Mouse (Mus musculus): ENCODE data around the gene Dnajb6.
"Not testable (repeated sequence)": the region's sequence is repeated elsewhere in the genome, so short reads cannot be mapped to it uniquely, and the experiment has no call there.

Gene Dnajb6

DNA sequence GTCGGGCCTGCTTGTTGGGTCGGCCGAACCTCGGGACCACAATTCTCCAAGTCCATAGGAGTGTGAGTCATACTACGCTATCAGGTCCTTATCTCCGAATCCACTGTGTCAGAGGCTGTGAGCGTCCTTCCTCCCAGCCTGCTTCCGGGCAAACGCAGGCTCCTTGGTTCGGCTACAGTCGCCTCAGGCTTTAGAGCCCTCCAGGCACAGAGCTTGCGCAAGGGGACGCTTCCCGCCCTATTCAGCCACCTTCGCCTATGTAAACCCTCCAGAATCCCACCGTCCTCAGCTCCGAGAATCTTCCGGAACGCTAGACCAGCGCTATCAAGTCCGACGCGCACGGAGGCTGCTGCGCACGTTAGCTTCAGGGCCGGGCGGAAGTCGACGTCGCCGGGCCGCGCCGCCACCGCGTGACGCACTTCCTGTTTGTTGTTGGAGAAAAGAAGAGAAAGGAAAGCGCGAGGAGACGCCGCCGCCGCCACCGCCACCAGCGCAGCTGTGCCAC lies at the start of gene Dnajb6, which contains the start of gene Gm5129:
Gene Dnajb6 (plus strand): TSS at position 132 of the 505 bp plus-strand sequence.
Gene Gm5129 (minus strand): TSS at position 380 of the 505 bp plus-strand sequence.
- peak; percentile 98 to 99 for DNase-seq (ENCODE audit: low spot score in 2 of 2)

DNA sequence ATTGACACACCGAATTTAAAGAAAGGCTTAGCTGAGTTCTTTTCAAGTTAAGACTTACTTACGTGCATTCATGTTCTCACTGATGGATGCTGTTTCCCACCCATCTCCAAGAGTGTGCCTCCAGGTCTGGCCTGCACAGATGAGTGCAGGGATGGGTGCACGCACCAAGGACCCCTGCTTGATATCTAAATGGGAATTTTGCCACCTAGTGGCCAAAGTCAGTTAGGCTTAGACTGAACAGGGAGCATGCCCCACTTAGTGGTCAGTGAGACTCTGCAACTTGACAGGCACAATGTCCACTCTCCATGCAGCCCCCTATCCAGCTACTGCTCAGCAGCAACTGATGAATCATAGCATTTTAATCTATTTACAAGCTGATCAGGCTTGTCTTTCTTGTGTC lies 47.8 kb upstream of the Dnajb6 start:
- no peak for DNase-seq (ENCODE audit: low spot score in 2 of 2)

DNA sequence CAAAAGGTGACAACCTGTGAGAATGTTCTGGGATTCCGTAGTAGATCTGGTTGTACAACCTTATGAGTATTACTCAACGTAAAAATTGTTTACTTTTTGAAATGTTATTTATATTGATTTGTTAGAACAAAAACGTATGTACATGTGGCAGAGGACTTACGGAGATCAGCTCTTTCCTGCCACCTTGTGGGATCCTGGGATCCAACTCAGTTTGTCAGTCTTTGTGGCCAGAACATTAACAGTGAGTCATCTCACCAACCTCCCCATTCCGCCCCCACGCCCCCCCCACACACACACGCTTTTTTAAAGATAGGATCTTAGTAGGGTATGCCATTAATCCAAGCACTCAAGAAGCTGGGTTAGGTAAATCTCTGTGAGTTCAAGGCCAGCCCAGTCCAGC lies 47.1 kb upstream of the Dnajb6 start:
- no peak for DNase-seq (ENCODE audit: low spot score in 2 of 2)

DNA sequence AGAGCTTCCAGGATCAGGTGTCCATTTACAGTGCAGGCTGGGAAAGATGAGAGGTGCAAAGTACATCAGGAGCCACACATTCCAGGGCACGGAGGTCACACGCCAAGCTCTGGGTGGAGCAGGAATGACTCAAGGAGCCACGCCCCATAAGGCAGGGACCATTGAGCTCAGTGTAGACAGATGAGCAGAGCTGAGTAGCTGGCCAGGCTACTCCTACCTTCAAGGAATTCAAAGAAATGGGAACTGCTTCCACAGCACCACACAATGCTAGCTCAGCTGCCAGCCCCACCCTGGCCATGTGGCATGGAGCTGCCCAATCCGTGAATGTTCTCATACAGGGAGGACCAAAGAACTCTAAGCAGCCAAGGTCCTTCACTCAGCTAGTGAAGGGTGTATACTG lies 37.0 kb upstream of the Dnajb6 start:
- no peak for DNase-seq (ENCODE audit: low spot score in 2 of 2)

DNA sequence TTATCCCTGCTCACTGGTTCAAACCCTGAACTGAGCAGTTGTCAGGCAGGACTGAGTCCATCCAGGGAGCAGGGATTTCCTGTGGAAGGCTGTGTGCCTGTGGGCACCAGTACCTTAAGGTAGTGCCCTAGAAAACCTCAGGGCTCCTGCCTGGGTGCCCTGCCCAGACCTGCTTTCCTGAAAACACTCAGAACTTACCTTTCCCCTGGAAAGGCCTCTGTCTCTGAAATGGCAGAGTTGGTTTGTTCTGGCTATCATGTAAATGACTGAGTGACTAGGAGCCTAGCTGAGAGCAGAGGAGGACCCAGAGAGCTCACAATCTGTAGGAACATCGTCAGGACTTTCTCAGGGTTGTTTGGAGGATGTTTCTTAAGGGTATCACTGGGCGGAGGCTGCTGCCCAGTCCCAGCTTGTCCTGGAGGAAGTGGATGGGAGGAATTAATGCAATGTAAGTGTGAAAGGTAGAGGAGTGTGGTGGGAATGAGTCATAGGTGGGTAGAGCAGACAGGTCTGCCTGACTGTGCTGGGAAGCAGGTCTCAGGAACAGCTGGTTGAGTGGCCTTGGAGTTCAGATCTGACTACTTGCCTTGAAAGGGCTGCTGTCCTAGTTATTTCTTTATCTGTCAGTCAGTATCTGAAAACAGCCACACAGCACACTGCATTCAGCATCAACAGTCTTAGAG lies 35.8 kb upstream of the Dnajb6 start:
- peak in 1 of 2 experiments; percentile 13 for DNase-seq (ENCODE audit: low spot score in 2 of 2)

DNA sequence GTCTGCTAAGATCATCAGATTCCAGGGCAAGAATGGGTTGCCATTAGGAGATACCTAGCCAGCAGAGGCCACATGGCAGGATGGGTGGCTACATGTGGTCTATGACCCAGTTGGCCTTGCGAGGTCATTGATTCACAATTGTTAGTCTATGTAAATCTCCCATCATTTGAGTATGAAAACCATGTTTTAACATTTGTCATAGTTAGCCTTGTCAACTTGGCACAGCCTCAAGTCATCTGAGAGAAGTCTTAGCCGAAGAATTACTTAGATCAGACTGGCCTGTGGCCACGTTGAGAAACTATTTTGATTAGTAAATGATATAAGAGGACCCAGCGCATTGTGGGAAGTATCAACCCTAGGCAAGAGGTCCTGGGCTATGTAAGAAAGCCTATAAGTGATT lies 28.2 kb upstream of the Dnajb6 start:
- DNase-seq (ENCODE audit: low spot score in 2 of 2): no peak

DNA sequence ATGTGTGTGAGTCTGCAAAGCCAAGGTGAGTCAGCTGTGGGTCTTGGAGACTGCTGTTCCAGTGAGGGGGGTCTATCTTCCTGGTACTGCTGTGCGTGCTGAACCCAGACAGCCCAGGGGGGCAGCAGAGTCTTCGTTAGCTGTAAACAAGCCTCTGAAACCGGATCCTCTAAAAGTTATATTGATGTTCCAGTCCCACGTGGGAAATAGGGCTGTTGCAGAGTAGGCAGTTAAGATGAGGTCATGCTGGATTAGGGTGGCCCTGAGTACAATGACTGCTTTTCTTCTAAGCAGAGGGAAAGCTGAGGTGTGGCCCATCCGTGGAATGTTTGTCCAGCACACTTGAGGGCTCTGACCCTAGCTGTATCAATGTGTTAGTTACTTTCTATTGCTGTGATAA lies 27.2 kb upstream of the Dnajb6 start:
- DNase-seq (ENCODE audit: low spot score in 2 of 2): no peak

DNA sequence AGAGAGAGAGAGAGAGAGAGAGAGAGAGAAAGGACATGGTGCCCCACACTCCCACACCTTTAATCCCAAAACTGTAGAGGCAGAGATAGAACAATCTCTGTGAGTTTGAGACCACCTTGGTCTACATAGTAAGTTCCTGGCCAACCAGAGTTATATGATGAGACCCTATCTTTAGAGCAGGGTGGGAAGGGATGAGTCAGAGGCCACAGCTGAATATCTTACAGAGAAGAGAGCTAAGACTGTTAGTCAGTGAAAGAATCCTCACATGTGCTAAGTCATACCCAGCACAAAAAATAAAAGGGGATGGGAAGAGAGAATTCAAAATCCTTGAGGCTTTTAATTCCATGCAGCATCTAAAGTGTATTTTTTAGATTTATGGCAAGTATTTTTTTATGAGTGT lies 23.9 kb upstream of the Dnajb6 start:
- no peak for DNase-seq (ENCODE audit: low spot score in 2 of 2)

DNA sequence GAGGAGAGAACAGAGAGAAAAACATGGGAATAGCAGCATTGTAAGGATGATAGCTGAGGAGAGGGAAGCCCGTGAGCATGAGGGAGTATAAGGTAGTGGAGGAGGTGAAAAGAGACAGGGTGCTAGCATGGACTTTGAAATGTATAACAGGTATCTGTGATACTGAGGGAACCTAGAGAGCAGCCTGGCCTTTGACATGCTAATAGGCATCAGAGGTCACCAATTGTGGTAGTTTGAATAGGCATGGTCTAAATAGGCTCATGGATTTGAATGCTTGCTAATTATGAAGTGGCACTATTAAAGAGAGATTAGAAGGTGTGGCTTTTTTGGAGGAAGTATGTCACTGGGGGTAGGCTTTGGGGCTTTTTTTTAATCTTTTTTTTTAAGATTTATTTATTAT lies 22.6 kb upstream of the Dnajb6 start:
- no peak for DNase-seq (ENCODE audit: low spot score in 2 of 2)

DNA sequence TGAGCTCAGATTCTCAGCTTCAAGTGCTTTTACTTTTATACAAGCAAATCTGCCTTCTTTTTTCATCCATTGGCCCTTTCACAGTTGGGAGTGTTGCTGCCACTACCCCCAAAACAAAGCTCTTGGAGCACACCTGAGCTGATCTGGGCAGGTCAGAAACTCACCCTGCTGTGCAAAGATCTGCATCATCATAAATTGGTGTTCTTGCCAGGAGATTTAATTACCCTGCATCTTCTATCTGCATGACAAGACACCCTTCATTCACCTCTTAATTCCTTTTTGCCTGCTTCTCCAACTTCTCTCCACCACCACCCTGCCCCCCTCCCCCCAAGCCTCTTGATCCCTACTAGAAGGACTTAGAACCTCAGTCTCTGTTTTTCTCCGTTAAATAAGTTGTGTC lies 14.3 kb upstream of the Dnajb6 start:
- no peak for DNase-seq (ENCODE audit: low spot score in 2 of 2)

DNA sequence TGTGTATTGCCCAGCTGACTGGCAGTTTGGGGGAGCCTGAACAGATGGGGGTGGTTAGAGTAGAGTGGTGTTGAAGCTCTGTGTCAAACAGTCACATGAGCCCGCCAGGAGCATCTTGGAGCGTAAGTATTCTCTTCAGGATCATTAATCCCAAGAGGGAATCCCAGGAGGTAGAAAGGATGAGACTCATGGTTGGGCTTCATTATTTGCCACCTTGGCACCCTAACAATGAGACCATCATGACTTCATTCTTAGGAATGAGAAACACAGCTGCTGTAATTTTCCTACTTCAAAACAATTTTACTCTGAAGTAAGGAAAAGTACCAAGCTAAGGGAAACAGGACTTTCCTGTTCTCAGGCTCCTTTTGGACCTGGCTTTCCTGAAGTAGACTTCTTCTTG lies 10.1 kb upstream of the Dnajb6 start:
- no peak for DNase-seq (ENCODE audit: low spot score in 2 of 2)

DNA sequence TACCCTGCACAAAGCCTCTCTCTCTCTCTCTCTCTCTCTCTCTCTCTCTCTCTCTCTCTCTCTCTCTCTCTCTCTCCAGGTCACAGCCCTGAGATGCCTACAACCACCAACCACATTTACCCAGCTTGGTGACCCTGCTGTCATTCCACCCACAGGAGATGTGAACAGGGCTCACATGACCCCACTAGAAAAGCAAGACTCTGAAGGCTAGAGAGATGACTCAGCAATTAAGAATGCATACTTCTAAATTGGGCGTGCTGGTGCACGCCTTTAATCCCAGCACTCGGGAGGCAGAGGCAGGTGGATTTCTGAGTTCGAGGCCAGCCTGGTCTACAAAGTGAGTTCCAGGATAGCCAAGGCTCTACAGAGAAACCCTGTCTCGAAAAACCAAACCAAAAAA lies 9.4 kb upstream of the Dnajb6 start:
- DNase-seq (ENCODE audit: low spot score in 2 of 2): not testable (repeated sequence)

DNA sequence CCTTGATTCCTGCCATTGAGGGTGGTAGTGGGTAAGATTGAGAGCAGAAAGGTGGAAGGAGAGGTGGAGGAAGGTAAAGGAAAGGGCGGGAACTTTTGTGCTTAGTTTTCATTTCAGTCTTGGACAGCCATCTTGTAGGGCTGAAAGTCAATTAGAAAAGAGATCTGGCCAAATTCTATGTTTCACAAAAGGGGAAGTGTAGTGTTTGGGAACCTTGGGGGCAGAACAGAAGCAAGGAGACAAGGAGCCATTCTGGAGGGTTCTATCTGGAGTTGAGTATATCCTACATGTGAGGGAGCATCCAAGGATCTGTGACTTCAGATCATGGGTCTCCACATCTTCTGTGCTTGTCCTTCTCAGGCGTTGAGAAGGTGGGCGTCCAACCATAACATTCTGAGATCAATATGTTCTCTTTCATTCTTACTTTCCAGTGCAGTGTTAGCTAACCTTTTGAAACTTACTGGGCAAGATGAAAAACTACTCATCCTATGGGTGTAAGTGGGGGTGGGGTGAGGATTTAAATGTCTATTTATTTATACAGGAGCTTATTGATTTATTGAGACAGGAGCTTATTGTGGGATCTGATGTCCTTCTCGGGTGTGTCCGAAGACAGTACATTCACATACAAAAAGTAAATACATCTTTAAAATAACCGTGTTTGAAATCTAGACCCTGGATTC lies 517 bp upstream of the Dnajb6 start:
- no peak for DNase-seq (ENCODE audit: low spot score in 2 of 2)

DNA sequence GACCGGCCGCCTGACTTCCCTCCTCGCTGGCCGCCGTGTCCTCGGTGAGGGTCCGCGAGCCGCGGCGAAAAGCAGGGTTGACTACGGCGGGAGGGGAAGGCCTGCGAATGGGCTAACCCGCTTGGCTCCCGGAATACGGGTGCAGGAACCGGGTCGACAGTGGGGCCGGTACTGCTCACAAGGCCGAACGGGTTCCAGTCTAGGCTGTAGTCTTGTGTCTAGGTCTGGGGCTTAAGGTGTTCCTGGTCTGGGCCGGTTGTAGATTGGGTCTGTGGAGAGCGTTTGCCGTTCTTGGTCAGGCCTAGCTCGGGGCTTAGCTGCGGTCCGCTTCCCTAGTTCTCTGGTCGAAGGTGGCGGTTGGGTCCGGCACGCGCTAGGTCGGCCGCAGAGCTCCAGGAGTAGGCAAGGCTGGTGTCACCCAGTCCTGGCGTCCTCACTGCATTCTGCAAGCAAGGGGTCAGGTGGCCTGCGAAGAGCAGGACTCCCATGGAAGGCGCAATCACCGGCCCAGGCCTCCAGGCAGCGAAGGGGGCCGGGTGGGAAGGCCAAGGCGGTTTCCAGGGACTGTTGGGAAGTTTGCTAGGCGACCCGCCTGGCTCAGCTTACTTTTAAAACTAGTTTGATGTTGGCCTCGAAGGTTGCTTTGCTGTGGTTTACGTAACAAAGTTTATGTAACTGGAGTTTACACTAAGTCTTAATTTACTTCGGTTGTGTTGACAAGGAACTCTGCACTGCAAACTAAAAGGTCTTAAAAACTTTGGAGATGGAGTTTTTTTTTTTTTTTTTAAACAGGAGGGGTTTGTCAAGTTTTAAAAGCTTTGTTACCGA lies 799 bp downstream of the Dnajb6 start:
- DNase-seq (ENCODE audit: low spot score in 2 of 2): no peak

DNA sequence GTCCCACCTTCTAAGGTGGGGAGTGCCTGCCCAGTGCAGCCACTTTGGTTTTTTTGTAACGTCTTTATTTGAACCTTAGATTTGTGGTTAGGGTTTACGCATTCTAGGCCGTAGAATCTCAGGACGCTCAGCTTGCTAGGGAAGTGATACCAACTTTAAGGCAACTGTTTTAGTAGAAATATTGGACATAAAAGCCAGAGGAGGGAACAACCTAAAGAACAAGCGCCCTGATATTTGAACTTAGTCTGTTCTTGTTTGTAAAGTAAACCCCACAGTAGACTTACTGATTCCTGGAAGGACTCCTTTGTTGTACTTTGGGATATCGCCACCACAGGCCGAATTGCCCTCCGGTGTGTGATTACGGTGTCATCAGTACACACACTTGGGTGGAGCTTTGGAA lies 1.5 kb downstream of the Dnajb6 start:
- DNase-seq (ENCODE audit: low spot score in 2 of 2): no peak

DNA sequence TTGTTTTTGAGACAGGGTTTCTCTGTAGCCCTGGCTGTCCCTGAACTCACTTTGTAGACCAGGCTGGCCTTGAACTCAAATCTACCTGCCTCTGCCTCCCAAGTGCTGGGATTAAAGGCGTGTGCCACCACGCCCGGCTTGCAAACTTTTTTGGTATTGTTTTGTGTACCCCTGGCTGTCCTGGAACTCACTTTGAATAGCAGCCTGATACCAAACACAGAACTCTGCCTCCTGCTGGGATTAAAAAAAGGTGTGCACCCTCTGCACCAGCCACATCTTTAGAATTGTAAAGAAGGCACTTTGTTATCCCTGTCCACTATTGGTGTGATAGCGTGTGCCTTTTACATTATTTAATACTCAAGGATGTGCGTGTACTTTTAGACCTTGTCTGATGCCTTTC lies 2.0 kb downstream of the Dnajb6 start:
- DNase-seq (ENCODE audit: low spot score in 2 of 2): no peak

DNA sequence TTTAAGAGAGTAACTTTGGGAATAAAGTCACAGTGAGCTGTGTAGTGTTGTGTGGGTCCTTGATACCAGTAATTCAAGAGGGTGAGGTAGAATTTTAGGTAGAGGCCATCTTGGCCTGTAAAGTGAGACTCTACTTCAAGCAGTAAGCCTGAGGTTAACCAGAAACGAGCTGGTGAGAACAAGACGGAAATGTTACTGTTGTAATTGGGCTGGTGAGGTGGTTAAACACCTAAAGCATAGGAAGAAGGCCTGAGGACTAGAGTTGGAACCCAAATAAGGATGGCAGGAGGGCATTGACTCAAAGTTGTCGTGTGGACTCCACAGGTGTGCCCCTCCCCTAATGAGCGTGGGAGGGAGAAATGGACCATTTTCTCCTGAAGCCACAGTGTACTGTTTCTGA lies 2.6 kb downstream of the Dnajb6 start:
- DNase-seq (ENCODE audit: low spot score in 2 of 2): no peak

DNA sequence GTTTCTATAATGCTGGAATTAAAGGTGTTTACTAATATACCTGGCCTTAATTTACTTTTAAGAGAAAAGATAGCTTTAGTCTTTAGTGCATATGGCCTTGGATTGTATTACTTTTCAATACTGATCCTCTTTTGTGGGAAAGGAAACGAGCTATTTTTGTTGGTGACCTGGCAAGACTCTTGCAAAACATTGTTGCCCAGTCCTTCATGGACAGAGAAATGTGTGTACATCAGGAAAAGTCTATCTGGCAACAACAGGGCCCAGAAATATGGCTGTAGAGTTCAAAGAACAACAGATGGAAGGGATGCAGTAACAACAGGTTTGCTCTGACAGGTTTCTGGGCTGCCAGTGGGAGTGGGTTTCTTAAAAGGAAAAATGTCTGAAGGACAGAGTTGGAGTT lies 5.2 kb downstream of the Dnajb6 start:
- DNase-seq (ENCODE audit: low spot score in 2 of 2): no peak

DNA sequence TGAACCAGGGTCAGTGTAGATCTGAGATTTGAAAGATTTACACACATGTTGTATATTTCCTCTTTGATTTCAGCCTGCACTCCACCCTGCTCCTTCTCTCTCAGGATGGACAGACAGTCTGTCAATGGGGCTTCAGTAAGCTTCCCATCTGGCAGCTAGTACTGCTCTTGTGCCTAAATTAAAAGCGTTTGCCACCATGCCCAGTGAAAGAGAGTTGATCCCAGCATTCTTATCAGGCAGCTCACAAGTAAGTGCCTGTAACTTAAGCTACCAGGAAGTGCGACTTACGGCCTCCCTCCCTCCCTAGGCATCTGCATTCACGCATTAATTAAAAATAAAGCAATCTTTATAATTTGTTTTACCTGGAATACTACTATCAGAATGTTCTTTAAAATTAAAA lies 5.6 kb downstream of the Dnajb6 start:
- no peak for DNase-seq (ENCODE audit: low spot score in 2 of 2)

DNA sequence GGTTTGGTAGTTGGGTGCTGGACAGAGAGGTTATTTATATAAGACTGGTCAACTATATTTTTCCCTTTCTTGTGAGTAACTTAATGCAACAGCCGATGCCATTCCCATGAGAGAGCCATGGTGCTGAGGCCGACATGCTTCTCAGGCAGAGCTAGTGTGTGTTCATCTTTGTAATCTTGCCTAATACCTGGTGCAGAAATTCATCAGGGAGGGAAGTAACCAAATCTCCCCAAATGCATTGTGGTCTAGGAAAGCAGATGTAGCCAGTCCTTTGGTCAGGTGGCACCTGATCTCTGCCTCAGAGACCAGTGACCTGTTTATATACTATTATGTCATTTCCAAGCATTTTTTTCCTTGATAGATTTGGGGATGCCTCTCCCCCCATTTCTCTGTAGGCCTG lies 12.2 kb downstream of the Dnajb6 start:
- no peak for DNase-seq (ENCODE audit: low spot score in 2 of 2)

DNA sequence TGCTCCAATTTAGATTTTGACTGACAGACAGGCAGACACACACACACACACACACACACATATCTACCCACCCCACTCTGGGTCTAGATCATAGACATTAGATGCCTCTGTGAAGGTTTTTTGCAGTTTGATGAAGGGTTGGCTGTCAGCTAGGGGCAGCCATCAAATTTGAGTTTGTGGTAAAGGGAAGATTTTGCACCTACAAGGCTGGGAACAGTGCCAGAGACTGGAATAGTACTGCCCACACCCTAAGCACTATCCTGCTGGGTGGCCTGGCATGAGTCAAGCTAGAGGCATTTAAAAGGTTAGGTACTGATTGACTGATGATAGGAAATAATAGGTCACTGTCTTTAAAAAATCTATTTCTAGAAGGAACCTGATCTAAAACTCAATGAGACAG lies 15.8 kb downstream of the Dnajb6 start:
- DNase-seq (ENCODE audit: low spot score in 2 of 2): peak in 1 of 2 experiments; percentile 60

DNA sequence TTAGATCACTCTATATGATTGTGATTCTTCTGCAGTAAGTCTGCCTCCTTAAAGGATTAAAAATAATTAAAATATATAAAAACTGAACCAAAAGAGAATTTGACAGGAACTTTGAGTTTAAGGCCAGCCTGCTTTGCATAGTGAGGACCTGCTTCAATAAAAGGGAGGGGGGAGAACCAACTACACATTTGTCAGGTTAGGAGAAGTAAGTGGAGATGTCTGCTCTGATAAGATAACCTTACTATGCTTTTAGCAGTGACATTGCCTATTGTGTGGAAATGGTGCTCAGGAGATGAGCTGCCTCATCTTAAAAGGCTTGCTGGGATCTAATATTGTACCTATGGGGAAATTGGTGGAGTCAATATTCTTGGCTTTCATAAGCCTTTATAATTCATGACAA lies 17.4 kb downstream of the Dnajb6 start:
- DNase-seq (ENCODE audit: low spot score in 2 of 2): no peak

DNA sequence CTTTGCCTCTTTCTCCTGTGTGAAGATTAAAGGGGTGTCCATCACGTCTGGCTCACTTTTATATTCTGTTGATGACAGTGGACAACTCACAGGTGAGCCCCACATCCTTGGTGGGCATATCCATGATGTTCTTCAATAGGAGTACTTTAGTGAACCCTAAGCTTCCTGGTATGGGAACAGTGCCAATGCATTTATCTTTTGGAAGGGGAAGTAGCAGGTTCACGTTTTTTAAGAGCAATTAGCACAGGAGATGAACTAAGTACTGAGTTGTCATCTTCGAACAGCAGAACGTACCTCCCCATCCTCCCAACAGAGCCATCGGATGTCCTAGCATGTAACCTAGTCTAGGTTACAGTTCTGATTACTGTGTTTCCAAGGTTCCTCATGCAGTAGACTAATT lies 23.8 kb downstream of the Dnajb6 start:
- no peak for DNase-seq (ENCODE audit: low spot score in 2 of 2)
